Mouse (Mus musculus) small intestine, adult 2 months (tissue): ENCODE data around the gene Ipo11. TPM values are rescaled to one million over a fixed set of nuclear protein-coding genes. Genes with fewer than 3 reads are reported as not detected.
A peak's percentile ranks its signal among the peaks of the same experiment; 100 is the strongest.

Experiments used
- H3K27ac ChIP-seq: fragments of 200-500 bp; 2 replicates; pipeline ENCODE4 v1.5.1; 2012; ENCODE audit warnings: low read depth, low read length, control low read depth, inconsistent platforms; ENCODE audit not compliant: insufficient read depth
- H3K27me3 ChIP-seq: fragments of 200-500 bp; 2 replicates; pipeline ENCODE4 v1.6.1; 2012; ENCODE audit warnings: mild to moderate bottlenecking, moderate library complexity, low read length, inconsistent platforms; ENCODE audit not compliant: control insufficient read depth, insufficient read depth
- H3K36me3 ChIP-seq: fragments of 200-500 bp; 2 replicates; pipeline ENCODE4 v1.6.1; 2012; ENCODE audit warnings: mild to moderate bottlenecking, low read length, control low read depth, inconsistent platforms; ENCODE audit not compliant: control insufficient read depth, insufficient read depth
- H3K4me1 ChIP-seq: fragments of 200-500 bp; 2 replicates; pipeline ENCODE4 v1.6.1; 2012; ENCODE audit warnings: low read length, inconsistent platforms, mixed read lengths; ENCODE audit not compliant: control insufficient read depth, insufficient read depth, insufficient read length
- H3K4me3 ChIP-seq: fragments of 200-500 bp; 2 replicates; pipeline ENCODE4 v1.5.1; 2012; ENCODE audit warnings: low read depth, mild to moderate bottlenecking, control low read depth, inconsistent platforms, low read length, moderate library complexity
- CTCF ChIP-seq: fragments of 200-500 bp; IDR thresholded peaks from 2 replicates; pipeline ENCODE4 v1.5.1; 2012; ENCODE audit warnings: low read depth, mild to moderate bottlenecking, control low read depth, inconsistent platforms, low read length, moderate library complexity, mixed read lengths; ENCODE audit not compliant: insufficient replicate concordance, insufficient read length; ENCODE audit errors: extremely low read depth
- POLR2A ChIP-seq: fragments of 200-500 bp; IDR thresholded peaks from 2 replicates; pipeline ENCODE4 v1.6.1; 2012; ENCODE audit warnings: low read depth, mild to moderate bottlenecking, control low read depth, inconsistent platforms, low read length, moderate library complexity
- WGBS: fragments of 180-500 bp; shearing (Covaris S2); methylation state at CpG from one replicate; pipeline ENCODE4 v1.1.7; 2018; 5-methylcytosine and 5-hydroxymethylcytosine counted together
- polyA plus RNA-seq: library from polyadenylated mRNA; depleted of rRNA; stranded (reverse); fragments of >200 nt; gene quantifications from 2 replicates; pipeline ENCODE4 v1.2.3, GENCODE M21; 2012

Gene Ipo11
- polyA plus RNA-seq, 1 experiment = 5.6 TPM

GRCm38 (mm10) chr13:106904637-106905036 lies 32.1 kb downstream of the Ipo11 start:
- Histone ChIP-seq H3K4me1 (peaks cover 11% of the 10 kb centered on the region), H3K4me3 (no peak overlapping the region), H3K27ac (no peak overlapping the region), H3K36me3 (peaks cover 14% of the 10 kb centered on the region), H3K27me3 (no peaks in the 10 kb centered on the region)
- 29% methylated on average over 3 of the region's 3 CpGs for WGBS
- TF ChIP-seq CTCF = no peak
- no peak for TF ChIP-seq POLR2A

DNA sequence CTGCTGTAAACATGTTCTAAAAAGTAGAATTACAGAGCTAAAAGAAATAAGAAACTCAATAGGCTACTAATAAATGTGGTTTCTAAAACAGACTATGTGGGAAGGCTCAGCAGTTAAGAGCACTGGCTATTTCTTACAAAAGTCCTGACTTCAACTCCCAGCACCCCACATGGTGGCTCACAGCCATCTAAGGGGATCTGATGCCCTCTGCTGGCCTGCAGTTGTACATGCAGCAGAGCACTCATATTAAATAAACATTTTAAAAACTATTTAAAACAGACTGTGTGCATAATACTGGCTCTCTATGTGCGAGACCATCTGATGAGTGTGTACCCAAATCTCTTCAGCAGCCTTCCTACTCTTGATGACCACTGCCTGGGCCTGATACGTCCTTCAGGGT lies 42.5 kb downstream of the Ipo11 start:
- no peak for TF ChIP-seq POLR2A
- peak; percentile 53; the same call in 1 of the 2 replicates for TF ChIP-seq CTCF
- H3K27ac ChIP-seq = no peak overlapping the region
- WGBS = 96% methylated on average over 2 of the region's 2 CpGs
- no peak overlapping the region for H3K4me3 ChIP-seq
- H3K4me1 ChIP-seq = no peaks in the 10 kb centered on the region
- no peaks in the 10 kb centered on the region for H3K27me3 ChIP-seq
- H3K36me3 ChIP-seq = 0 out of 2 replicates have a peak, but pooled peaks cover 1% of the 10 kb centered on the region

DNA sequence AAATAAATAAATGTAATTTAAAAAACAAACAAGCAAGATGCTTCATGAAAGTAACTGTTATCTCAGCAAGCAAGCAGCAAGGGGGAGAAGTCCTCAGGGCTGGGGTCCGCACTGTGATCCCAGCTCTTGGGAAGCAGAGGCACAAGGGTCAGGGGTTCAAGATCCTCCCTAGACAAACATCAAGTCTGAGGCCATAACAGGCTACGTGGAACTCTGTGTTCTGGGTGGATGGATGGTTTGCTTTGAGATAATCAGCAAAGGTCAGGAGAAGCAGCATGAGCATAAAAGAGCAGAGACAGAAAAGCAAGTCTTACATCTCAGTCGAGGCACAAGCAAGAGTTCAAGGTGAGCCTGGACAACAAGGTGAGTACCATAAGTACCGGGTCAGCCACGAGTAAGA lies 43.1 kb downstream of the Ipo11 start:
- Histone ChIP-seq H3K36me3 (0 out of 2 replicates have a peak, but pooled peaks cover 1% of the 10 kb centered on the region), H3K4me3 (no peak overlapping the region), H3K4me1 (no peaks in the 10 kb centered on the region), H3K27me3 (no peaks in the 10 kb centered on the region), H3K27ac (no peak overlapping the region)
- 68% methylated on average over 5 of the region's 5 CpGs for WGBS
- TF ChIP-seq CTCF (no peak), POLR2A (no peak)

DNA sequence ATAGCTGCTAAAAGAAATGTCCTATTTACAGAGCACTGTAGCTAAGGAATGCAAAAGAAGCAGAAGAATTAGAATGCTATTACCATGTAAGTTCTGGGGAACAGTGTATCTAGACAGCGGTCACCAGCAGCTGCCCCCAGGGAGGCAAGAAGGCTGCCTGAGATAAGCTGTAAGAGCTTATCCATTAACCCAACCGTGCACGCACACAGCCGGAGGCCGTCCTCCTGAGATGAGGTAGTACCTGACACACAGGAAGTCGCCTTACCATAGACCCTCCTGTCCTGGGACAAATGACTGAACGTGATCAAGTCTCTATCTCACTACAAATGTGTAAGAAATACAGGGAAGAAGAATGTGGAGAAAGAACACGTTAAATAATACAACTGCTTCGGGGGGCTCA lies 43.6 kb downstream of the Ipo11 start:
- 72% methylated on average over 9 of the region's 9 CpGs for WGBS
- no peak for TF ChIP-seq CTCF
- TF ChIP-seq POLR2A = no peak
- H3K4me1 ChIP-seq = no peaks in the 10 kb centered on the region
- H3K27ac ChIP-seq = no peak overlapping the region
- H3K4me3 ChIP-seq = no peak overlapping the region
- 0 out of 2 replicates have a peak, but pooled peaks cover 1% of the 10 kb centered on the region for H3K36me3 ChIP-seq
- no peaks in the 10 kb centered on the region for H3K27me3 ChIP-seq

DNA sequence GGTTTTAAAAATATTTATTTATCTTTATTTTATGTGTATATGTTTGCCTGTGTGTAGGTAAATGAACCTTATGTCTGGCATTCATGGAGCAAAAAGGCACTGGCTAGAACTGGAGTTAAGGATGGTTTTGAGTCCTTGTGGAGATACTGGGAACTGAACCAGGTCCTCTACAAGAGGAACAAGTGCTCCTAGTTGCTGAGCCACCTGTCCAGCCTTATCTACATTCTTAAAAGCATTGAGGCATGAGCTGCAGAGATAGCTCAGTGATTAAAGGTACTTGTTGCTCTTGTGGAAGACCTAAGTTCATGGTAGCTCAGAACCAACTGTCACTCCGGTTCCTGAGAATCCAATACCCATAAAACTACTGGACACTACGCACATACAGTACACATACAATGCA lies 49.4 kb downstream of the Ipo11 start:
- no peak for TF ChIP-seq CTCF
- TF ChIP-seq POLR2A = no peak
- 98% methylated on average over 2 of the region's 2 CpGs for WGBS

DNA sequence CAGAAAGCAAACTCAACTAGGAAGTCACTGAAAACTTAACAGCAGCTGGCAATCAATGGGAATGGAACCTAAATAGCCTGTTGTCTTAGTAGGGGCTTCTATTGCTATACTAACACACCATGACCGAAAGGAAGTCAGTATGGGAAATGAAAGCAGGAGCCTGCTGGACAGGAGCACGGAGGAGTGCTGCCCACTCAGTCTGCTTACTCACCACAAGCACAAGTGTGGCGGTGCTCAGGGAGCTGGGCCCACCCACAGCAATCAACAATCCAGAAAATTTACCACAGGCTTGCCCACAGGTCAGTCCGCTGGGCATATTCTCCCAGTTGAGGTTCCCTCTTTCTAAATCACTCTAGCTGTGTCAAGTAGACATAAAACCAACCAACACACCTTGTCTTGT lies 52.5 kb downstream of the Ipo11 start:
- 89% methylated on average over 4 of the region's 4 CpGs for WGBS

More for the DNA sequence above, 49.4 kb downstream of the Ipo11 start:
- Histone ChIP-seq H3K27me3 (no peaks in the 10 kb centered on the region), H3K27ac (no peak overlapping the region), H3K4me3 (no peak overlapping the region), H3K36me3 (peaks cover 2% of the 10 kb centered on the region; the same call in 1 of the 2 replicates), H3K4me1 (no peaks in the 10 kb centered on the region)

GRCm38 (mm10) chr13:106876278-106876677 lies 60.5 kb downstream of the Ipo11 start:
- no peak for TF ChIP-seq POLR2A
- peak; percentile 52; the same call in 1 of the 2 replicates for TF ChIP-seq CTCF
- H3K4me3 ChIP-seq = no peak overlapping the region
- no peaks in the 10 kb centered on the region for H3K4me1 ChIP-seq
- 87% methylated on average over 1 of the region's 1 CpGs for WGBS
- H3K27me3 ChIP-seq = no peaks in the 10 kb centered on the region
- no peak overlapping the region for H3K27ac ChIP-seq
- H3K36me3 ChIP-seq = peaks cover 6% of the 10 kb centered on the region; the same call in 1 of the 2 replicates

More for the DNA sequence above, 52.5 kb downstream of the Ipo11 start:
- no peaks in the 10 kb centered on the region for H3K27me3 ChIP-seq
- peaks cover 4% of the 10 kb centered on the region; the same call in 1 of the 2 replicates for H3K36me3 ChIP-seq
- TF ChIP-seq POLR2A = no peak
- TF ChIP-seq CTCF = no peak
- no peaks in the 10 kb centered on the region for H3K4me1 ChIP-seq
- no peak overlapping the region for H3K27ac ChIP-seq
- no peak overlapping the region for H3K4me3 ChIP-seq

GRCm38 (mm10) chr13:106865547-106865946 lies 71.2 kb downstream of the Ipo11 start:
- no peaks in the 10 kb centered on the region for H3K27me3 ChIP-seq
- no peak overlapping the region for H3K4me3 ChIP-seq
- 90% methylated on average over 2 of the region's 2 CpGs for WGBS
- no peaks in the 10 kb centered on the region for H3K4me1 ChIP-seq
- TF ChIP-seq POLR2A (no peak), CTCF (no peak)
- H3K36me3 ChIP-seq = peaks cover 17% of the 10 kb centered on the region; the same call in 1 of the 2 replicates
- H3K27ac ChIP-seq = no peak overlapping the region
